Mouse (Mus musculus) neural tube, embryonic 13.5 days (tissue): ENCODE measurements around the gene Cavin3. TPM values are rescaled to one million over a fixed set of nuclear protein-coding genes. Genes with fewer than 3 reads are reported as not detected.

Experiments used
- ATAC-seq: fragments of 200-750 bp; cut with Nextera tagmentation; 2 replicates; pipeline ENCODE4 v1.8.0; 2017; ENCODE audit warnings: low read depth, mild to moderate bottlenecking, moderate TSS enrichment, moderate library complexity
- H3K27ac ChIP-seq: fragments of 300-500 bp; sonication (generic); replicated peaks from 2 replicates; pipeline ENCODE4 v1.5.1; 2015; ENCODE audit warnings: moderate library complexity, mild to moderate bottlenecking, inconsistent platforms
- H3K27me3 ChIP-seq: fragments of 300-500 bp; sonication (generic); 2 replicates; pipeline ENCODE4 v1.6.1; 2015; ENCODE audit warnings: mild to moderate bottlenecking, inconsistent platforms
- H3K36me3 ChIP-seq: fragments of 300-500 bp; sonication (generic); 2 replicates; pipeline ENCODE4 v1.6.1; 2015; ENCODE audit warnings: mild to moderate bottlenecking, inconsistent platforms
- H3K4me1 ChIP-seq: fragments of 300-500 bp; sonication (generic); replicated peaks from 2 replicates; pipeline ENCODE4 v1.6.1; 2015; ENCODE audit warnings: inconsistent platforms
- H3K4me2 ChIP-seq: fragments of 300-500 bp; sonication (generic); 2 replicates; pipeline ENCODE4 v1.6.1; 2015; ENCODE audit warnings: inconsistent platforms, mild to moderate bottlenecking, moderate library complexity
- H3K4me3 ChIP-seq: fragments of 300-500 bp; sonication (generic); 2 replicates; pipeline ENCODE4 v1.5.1; 2015; ENCODE audit warnings: mild to moderate bottlenecking, inconsistent platforms
- H3K9ac ChIP-seq: fragments of 300-500 bp; sonication (generic); 2 replicates; pipeline ENCODE4 v1.6.1; 2015; ENCODE audit warnings: moderate library complexity, mild to moderate bottlenecking, inconsistent platforms
- H3K9me3 ChIP-seq: fragments of 300-500 bp; sonication (generic); 2 replicates; pipeline ENCODE4 v1.6.1; 2016; ENCODE audit warnings: inconsistent platforms
- WGBS: fragments of 180-500 bp; shearing (Covaris S2); methylation state at CpG from one replicate; pipeline ENCODE4 v1.1.7; 2015; 5-methylcytosine and 5-hydroxymethylcytosine counted together
- polyA plus RNA-seq: library from polyadenylated mRNA; unstranded; fragments of >200 nt; fragmentation: Nextera tagmentation; extraction: Ambion mirVana; gene quantifications from 2 replicates; pipeline ENCODE4 v1.2.1, GENCODE M21; 2015

Cavin3 gene
- polyA plus RNA-seq, 1 experiment from 2014 or later = 30.8 TPM

- Histone ChIP-seq H3K4me1 (no peaks in the 10 kb centered on the region), H3K4me2 (no peak overlapping the region), H3K27me3 (no peaks in the 10 kb centered on the region), H3K9me3 (no peaks in the 10 kb centered on the region), H3K36me3 (no peaks in the 10 kb centered on the region), H3K27ac (no peak overlapping the region), H3K4me3 (no peak overlapping the region), H3K9ac (no peak overlapping the region)
- 85% methylated on average over 4 of the region's 4 CpGs for WGBS
- ATAC-seq = no peak
These were observed 25.2 kb upstream of the Cavin3 start for GRCm38 (mm10) chr7:105507257-105507656.

GRCm38 (mm10) chr7:105501984-105502383 is 19.9 kb upstream of the Cavin3 start:
- no peak overlapping the region for H3K4me3 ChIP-seq
- ATAC-seq = no peak
- no peak overlapping the region for H3K27ac ChIP-seq
- no peak overlapping the region for H3K4me2 ChIP-seq
- no peaks in the 10 kb centered on the region for H3K36me3 ChIP-seq
- no peaks in the 10 kb centered on the region for H3K4me1 ChIP-seq
- 93% methylated on average over 4 of the region's 4 CpGs for WGBS
- no peak overlapping the region for H3K9ac ChIP-seq
- no peaks in the 10 kb centered on the region for H3K27me3 ChIP-seq
- no peaks in the 10 kb centered on the region for H3K9me3 ChIP-seq

- WGBS = 73% methylated on average over 1 of the region's 1 CpGs
- H3K9me3 ChIP-seq = no peaks in the 10 kb centered on the region
- no peak overlapping the region for H3K27ac ChIP-seq
- no peak overlapping the region for H3K4me3 ChIP-seq
- no peaks in the 10 kb centered on the region for H3K36me3 ChIP-seq
- H3K9ac ChIP-seq = no peak overlapping the region
- no peaks in the 10 kb centered on the region for H3K4me1 ChIP-seq
- ATAC-seq = no peak
- H3K4me2 ChIP-seq = no peak overlapping the region
- no peaks in the 10 kb centered on the region for H3K27me3 ChIP-seq
These were observed 17.6 kb upstream of the Cavin3 start for GRCm38 (mm10) chr7:105499676-105500075.

GRCm38 (mm10) chr7:105498854-105499492 is 16.9 kb upstream of the Cavin3 start:
- H3K27ac ChIP-seq = no peak overlapping the region
- no peaks in the 10 kb centered on the region for H3K36me3 ChIP-seq
- no peak overlapping the region for H3K4me3 ChIP-seq
- no peak for ATAC-seq
- no peak overlapping the region for H3K9ac ChIP-seq
- no peaks in the 10 kb centered on the region for H3K9me3 ChIP-seq
- H3K4me2 ChIP-seq = no peak overlapping the region
- no peaks in the 10 kb centered on the region for H3K27me3 ChIP-seq
- 69% methylated on average over 10 of the region's 10 CpGs for WGBS
- no peaks in the 10 kb centered on the region for H3K4me1 ChIP-seq

GRCm38 (mm10) chr7:105497881-105498280 is 15.8 kb upstream of the Cavin3 start:
- Histone ChIP-seq H3K4me1 (no peaks in the 10 kb centered on the region), H3K9me3 (no peaks in the 10 kb centered on the region), H3K36me3 (no peaks in the 10 kb centered on the region), H3K4me3 (no peak overlapping the region), H3K27ac (no peak overlapping the region), H3K27me3 (no peaks in the 10 kb centered on the region), H3K4me2 (no peak overlapping the region), H3K9ac (no peak overlapping the region)
- no peak for ATAC-seq
- 94% methylated on average over 3 of the region's 3 CpGs for WGBS

GRCm38 (mm10) chr7:105487104-105487876 is 5.2 kb upstream of the Cavin3 start:
- H3K4me2 ChIP-seq = no peak overlapping the region
- ATAC-seq = no peak
- no peaks in the 10 kb centered on the region for H3K27me3 ChIP-seq
- peaks cover 5% of the 10 kb centered on the region for H3K4me1 ChIP-seq
- H3K27ac ChIP-seq = no peak overlapping the region
- no peak overlapping the region for H3K9ac ChIP-seq
- 82% methylated on average over 6 of the region's 6 CpGs for WGBS
- no peak overlapping the region for H3K4me3 ChIP-seq
- H3K9me3 ChIP-seq = no peaks in the 10 kb centered on the region
- no peaks in the 10 kb centered on the region for H3K36me3 ChIP-seq

GRCm38 (mm10) chr7:105485029-105485428 is 2.9 kb upstream of the Cavin3 start:
- no peak overlapping the region for H3K4me3 ChIP-seq
- peaks cover 27% of the 10 kb centered on the region for H3K4me1 ChIP-seq
- 0 out of 2 replicates have a peak, but pooled peaks cover 11% of the 10 kb centered on the region for H3K27me3 ChIP-seq
- no peak for ATAC-seq
- no peaks in the 10 kb centered on the region for H3K9me3 ChIP-seq
- no peaks in the 10 kb centered on the region for H3K36me3 ChIP-seq
- H3K9ac ChIP-seq = no peak overlapping the region
- H3K27ac ChIP-seq = no peak overlapping the region
- H3K4me2 ChIP-seq = no peak overlapping the region
- 66% methylated on average over 5 of the region's 5 CpGs for WGBS

GRCm38 (mm10) chr7:105482426-105482825 is 326 bp upstream of the Cavin3 start:
- peak; percentile 28; the same call in 1 of the 2 replicates for ATAC-seq
- Histone ChIP-seq H3K36me3 (no peaks in the 10 kb centered on the region), H3K9me3 (no peaks in the 10 kb centered on the region), H3K9ac (peak overlapping the region; percentile 82), H3K4me1 (peaks cover 34% of the 10 kb centered on the region), H3K4me3 (peak overlapping the region; percentile 48), H3K27ac (peak overlapping the region; percentile 80), H3K27me3 (0 out of 2 replicates have a peak, but pooled peaks cover 11% of the 10 kb centered on the region), H3K4me2 (peak overlapping the region; percentile 87)
- WGBS = 50% methylated on average over 8 of the region's 8 CpGs

- no peak; the same call in 1 of the 2 replicates for ATAC-seq
- Histone ChIP-seq H3K4me3 (peak overlapping the region; percentile 48), H3K4me1 (peaks cover 38% of the 10 kb centered on the region), H3K27me3 (0 out of 2 replicates have a peak, but pooled peaks cover 11% of the 10 kb centered on the region), H3K4me2 (peak overlapping the region; percentile 87), H3K9me3 (no peaks in the 10 kb centered on the region), H3K9ac (peak overlapping the region; percentile 82), H3K27ac (peak overlapping the region; percentile 80), H3K36me3 (no peaks in the 10 kb centered on the region)
- WGBS = 57% methylated on average over 23 of the region's 23 CpGs
These were observed 1.3 kb downstream of the Cavin3 start for GRCm38 (mm10) chr7:105480561-105481504.

- 0 out of 2 replicates have a peak overlapping the region, but pooled peaks have one; percentile 82 for H3K9ac ChIP-seq
- WGBS = 43% methylated on average over 5 of the region's 5 CpGs
- H3K4me2 ChIP-seq = peak overlapping the region; percentile 87
- H3K9me3 ChIP-seq = no peaks in the 10 kb centered on the region
- no peak for ATAC-seq
- no peaks in the 10 kb centered on the region for H3K36me3 ChIP-seq
- peaks cover 38% of the 10 kb centered on the region for H3K4me1 ChIP-seq
- 0 out of 2 replicates have a peak, but pooled peaks cover 11% of the 10 kb centered on the region for H3K27me3 ChIP-seq
- H3K4me3 ChIP-seq = no peak overlapping the region
- H3K27ac ChIP-seq = peak overlapping the region; percentile 49; the same call in 1 of the 2 replicates
These were observed 2.0 kb downstream of the Cavin3 start for GRCm38 (mm10) chr7:105480081-105480480.

GRCm38 (mm10) chr7:105479232-105479631 is 2.9 kb downstream of the Cavin3 start:
- Histone ChIP-seq H3K27ac (no peak overlapping the region), H3K4me3 (no peak overlapping the region), H3K9ac (no peak overlapping the region), H3K36me3 (no peaks in the 10 kb centered on the region), H3K4me1 (peaks cover 38% of the 10 kb centered on the region), H3K9me3 (no peaks in the 10 kb centered on the region), H3K27me3 (0 out of 2 replicates have a peak, but pooled peaks cover 11% of the 10 kb centered on the region), H3K4me2 (no peak overlapping the region)
- ATAC-seq = no peak
- WGBS = 89% methylated on average over 6 of the region's 6 CpGs
